Mouse (Mus musculus): ENCODE measurements at regions not wholly inside any gene's neighbourhood (a gene's known extent, or its start where the extent isn't known, plus 50 kb on each side); places are given as distances from the start of the nearest gene placed in this dataset.

DNA sequence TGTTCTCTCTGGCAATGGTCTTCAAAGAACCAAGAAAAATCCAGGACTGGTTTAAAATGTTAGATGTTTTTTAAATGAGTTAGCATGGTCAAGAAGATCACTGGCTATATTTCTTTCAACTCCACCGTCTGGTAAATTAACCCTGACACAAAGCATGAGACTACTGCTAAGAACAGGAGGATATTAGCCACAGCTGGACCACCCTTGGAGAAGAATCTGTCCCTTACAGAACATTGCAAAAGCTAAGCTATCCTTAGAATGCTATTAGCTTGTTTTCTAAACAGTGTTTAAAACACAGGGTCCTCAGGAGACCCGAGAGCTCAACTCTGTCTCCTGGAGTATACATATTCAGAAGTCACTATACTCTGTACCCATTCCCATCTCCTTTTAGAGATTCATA is 644.9 kb downstream of the Actr3 start:
- H3K4me2 ChIP-seq (ENCODE audit: low read depth, low read length) = no peak overlapping the region
- H3K27ac ChIP-seq (ENCODE audit: low read length) = no peak overlapping the region
- H3K36me3 ChIP-seq (ENCODE audit: control insufficient read depth, insufficient read depth, low read length) = no peaks in the 10 kb centered on the region
- no peak overlapping the region for H3K9ac ChIP-seq (ENCODE audit: low read length)
- H3K27me3 ChIP-seq (ENCODE audit: control insufficient read depth, insufficient read depth, low read depth, low read length) = no peaks in the 10 kb centered on the region
- no peak for ATAC-seq (ENCODE audit: low read depth)
- no peaks in the 10 kb centered on the region for H3K4me1 ChIP-seq (replicated peaks; ENCODE audit: control insufficient read depth, insufficient read depth, low read length)
- H3K4me3 ChIP-seq (ENCODE audit: low read length) = no peak overlapping the region
- WGBS = 64% methylated on average over 2 of the region's 2 CpGs
- H3K9me3 ChIP-seq (ENCODE audit: control insufficient read depth, low read length) = no peaks in the 10 kb centered on the region

DNA sequence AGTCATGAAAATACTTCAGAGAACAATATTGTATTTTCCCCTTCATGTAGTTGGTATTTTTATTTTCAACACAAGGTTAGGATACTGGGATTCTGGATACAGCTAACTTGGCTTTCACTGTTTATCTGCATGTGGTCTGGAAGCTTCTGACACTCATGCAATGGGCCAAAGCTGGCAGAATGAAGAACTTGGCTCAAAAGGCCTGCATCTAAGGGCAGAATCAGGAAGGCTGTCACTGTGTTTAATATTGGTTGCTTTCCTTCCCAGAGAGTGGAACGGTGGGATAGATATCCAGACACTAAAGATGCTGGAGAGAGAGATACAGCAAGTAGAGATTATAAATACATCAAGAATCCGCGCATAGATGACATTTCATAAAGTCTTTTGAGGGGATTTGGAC is 645.4 kb downstream of the Actr3 start:
- Histone ChIP-seq H3K27me3 (ENCODE audit: control insufficient read depth, insufficient read depth, low read depth, low read length) (no peaks in the 10 kb centered on the region), H3K27ac (ENCODE audit: low read length) (no peak overlapping the region), H3K4me1 (replicated peaks; ENCODE audit: control insufficient read depth, insufficient read depth, low read length) (no peaks in the 10 kb centered on the region), H3K4me3 (ENCODE audit: low read length) (no peak overlapping the region), H3K4me2 (ENCODE audit: low read depth, low read length) (no peak overlapping the region), H3K36me3 (ENCODE audit: control insufficient read depth, insufficient read depth, low read length) (no peaks in the 10 kb centered on the region), H3K9me3 (ENCODE audit: control insufficient read depth, low read length) (no peaks in the 10 kb centered on the region), H3K9ac (ENCODE audit: low read length) (no peak overlapping the region)
- no peak for ATAC-seq (ENCODE audit: low read depth)
- 72% methylated on average over 3 of the region's 3 CpGs for WGBS

DNA sequence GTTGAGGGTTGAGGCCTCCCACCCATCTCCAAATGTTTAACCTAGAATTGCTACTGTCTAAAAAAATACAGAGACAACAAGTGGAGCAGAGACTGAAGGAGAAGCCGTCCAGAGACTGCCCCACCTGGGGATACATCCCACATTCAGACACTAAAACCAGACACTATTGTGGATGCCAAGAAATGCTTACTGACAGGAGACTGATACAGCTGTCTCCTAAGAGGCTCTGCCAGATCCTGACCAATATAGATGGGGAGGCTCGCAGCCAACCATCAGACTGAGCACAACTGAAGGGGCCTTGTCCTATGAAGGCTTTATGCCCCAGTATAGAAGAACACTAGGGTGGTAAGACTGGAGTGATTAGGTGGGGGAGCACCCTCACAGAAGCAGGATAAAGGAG is 652.5 kb downstream of the Actr3 start:
- Histone ChIP-seq H3K36me3 (ENCODE audit: control insufficient read depth, insufficient read depth, low read length) (no peaks in the 10 kb centered on the region), H3K9ac (ENCODE audit: low read length) (no peak overlapping the region), H3K9me3 (ENCODE audit: control insufficient read depth, low read length) (no peaks in the 10 kb centered on the region), H3K4me1 (replicated peaks; ENCODE audit: control insufficient read depth, insufficient read depth, low read length) (no peaks in the 10 kb centered on the region), H3K27ac (ENCODE audit: low read length) (no peak overlapping the region), H3K4me2 (ENCODE audit: low read depth, low read length) (no peak overlapping the region), H3K27me3 (ENCODE audit: control insufficient read depth, insufficient read depth, low read depth, low read length) (no peaks in the 10 kb centered on the region), H3K4me3 (ENCODE audit: low read length) (no peak overlapping the region)
- ATAC-seq (ENCODE audit: low read depth) = no peak
- 65% methylated on average over 2 of the region's 2 CpGs for WGBS

DNA sequence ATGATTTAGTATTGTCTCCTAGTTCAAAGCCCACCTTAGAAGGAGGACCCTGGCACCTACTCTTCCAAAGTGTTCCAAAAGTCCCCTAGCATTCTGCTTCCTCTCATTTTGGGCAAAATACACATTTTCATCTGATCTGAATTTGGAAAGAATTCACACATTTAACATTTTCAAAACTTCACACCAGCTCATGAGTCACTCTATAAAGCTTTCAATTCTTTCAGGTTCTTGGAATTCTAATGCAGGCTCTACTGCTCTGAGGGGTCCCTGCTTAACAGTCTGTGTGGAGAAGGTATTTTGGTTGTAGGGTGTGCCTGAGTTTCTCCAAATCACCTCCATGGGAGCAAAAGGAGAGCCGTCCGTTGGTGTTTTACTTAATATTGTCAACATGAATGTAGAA is 657.8 kb downstream of the Actr3 start:
- H3K4me2 ChIP-seq (ENCODE audit: low read depth, low read length) = no peak overlapping the region
- ATAC-seq (ENCODE audit: low read depth) = no peak
- no peak overlapping the region for H3K9ac ChIP-seq (ENCODE audit: low read length)
- H3K9me3 ChIP-seq (ENCODE audit: control insufficient read depth, low read length) = no peaks in the 10 kb centered on the region
- no peak overlapping the region for H3K4me3 ChIP-seq (ENCODE audit: low read length)
- 98% methylated on average over 2 of the region's 2 CpGs for WGBS
- H3K36me3 ChIP-seq (ENCODE audit: control insufficient read depth, insufficient read depth, low read length) = no peaks in the 10 kb centered on the region
- H3K27me3 ChIP-seq (ENCODE audit: control insufficient read depth, insufficient read depth, low read depth, low read length) = no peaks in the 10 kb centered on the region
- H3K27ac ChIP-seq (ENCODE audit: low read length) = no peak overlapping the region
- no peaks in the 10 kb centered on the region for H3K4me1 ChIP-seq (replicated peaks; ENCODE audit: control insufficient read depth, insufficient read depth, low read length)

DNA sequence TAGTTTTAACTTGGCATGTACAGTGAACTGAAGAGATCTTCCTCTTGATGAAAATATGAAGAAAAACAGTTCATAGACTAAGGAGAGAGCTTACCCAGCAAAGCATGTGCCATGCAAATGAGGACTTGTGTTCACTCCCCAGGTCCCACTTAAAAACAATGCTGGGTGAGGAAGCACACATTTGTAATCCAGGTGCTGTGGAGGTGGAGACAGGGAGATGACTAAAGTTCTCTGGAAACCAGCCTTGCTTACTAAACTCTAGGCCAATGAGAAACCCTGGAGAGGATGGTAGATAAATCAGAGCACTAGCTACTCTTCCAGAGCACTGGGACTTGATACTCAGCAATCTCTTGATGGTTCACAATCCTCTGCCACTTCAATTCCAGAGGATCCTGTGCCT is 678.8 kb downstream of the Actr3 start:
- Histone ChIP-seq H3K27ac (ENCODE audit: low read length) (no peak overlapping the region), H3K36me3 (ENCODE audit: control insufficient read depth, insufficient read depth, low read length) (no peaks in the 10 kb centered on the region), H3K9me3 (ENCODE audit: control insufficient read depth, low read length) (no peaks in the 10 kb centered on the region), H3K9ac (ENCODE audit: low read length) (no peak overlapping the region), H3K4me3 (ENCODE audit: low read length) (no peak overlapping the region), H3K27me3 (ENCODE audit: control insufficient read depth, insufficient read depth, low read depth, low read length) (no peaks in the 10 kb centered on the region), H3K4me1 (replicated peaks; ENCODE audit: control insufficient read depth, insufficient read depth, low read length) (no peaks in the 10 kb centered on the region), H3K4me2 (ENCODE audit: low read depth, low read length) (no peak overlapping the region)
- no peak for ATAC-seq (ENCODE audit: low read depth)

DNA sequence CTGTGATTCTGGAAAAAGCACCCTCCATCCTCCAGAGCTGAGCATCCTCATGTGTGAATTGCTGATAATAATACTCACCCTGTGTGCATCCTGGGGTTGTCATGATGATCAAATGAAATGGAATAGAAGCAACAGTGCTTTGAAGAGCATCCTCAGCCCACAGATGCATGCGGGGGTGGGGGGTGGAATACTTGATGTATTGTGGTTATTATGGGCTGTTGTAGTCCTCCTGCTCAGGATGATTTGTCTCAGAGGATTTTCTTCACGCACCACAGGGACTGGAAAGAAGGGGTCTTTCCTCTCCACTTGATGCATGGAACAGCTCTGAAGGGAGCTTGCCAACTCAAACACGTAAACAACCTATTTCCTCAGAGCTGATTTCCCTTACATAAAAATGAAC is 694.4 kb upstream of the Dpp10 start:
- Histone ChIP-seq H3K27ac (ENCODE audit: low read length) (no peak overlapping the region), H3K4me2 (ENCODE audit: low read depth, low read length) (no peak overlapping the region), H3K4me1 (replicated peaks; ENCODE audit: control insufficient read depth, insufficient read depth, low read length) (no peaks in the 10 kb centered on the region), H3K9me3 (ENCODE audit: control insufficient read depth, low read length) (no peaks in the 10 kb centered on the region), H3K36me3 (ENCODE audit: control insufficient read depth, insufficient read depth, low read length) (no peaks in the 10 kb centered on the region), H3K9ac (ENCODE audit: low read length) (no peak overlapping the region), H3K4me3 (ENCODE audit: low read length) (no peak overlapping the region), H3K27me3 (ENCODE audit: control insufficient read depth, insufficient read depth, low read depth, low read length) (no peaks in the 10 kb centered on the region)
- 57% methylated on average over 3 of the region's 3 CpGs for WGBS
- ATAC-seq (ENCODE audit: low read depth) = no peak

DNA sequence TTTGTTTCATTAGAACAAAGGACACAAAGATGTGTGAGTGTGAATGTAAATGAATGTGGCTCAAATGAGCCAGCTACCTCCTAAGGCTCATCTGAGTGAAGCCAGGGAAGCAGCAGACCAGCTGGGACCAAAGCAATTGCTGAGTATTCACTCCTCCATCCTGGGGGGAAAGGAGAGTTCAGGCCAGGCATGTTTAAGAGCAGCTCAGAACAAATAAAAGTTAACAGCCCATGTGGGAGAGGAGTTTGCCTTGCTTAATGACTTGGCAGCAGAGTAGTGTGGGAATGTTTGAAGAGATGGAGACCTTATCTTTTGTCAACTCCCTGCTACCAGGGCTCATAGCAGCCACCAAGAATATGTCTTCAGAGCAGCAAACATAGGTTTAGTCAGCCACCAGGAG is 685.0 kb upstream of the Dpp10 start:
- no peak for ATAC-seq (ENCODE audit: low read depth)
- no peak overlapping the region for H3K4me2 ChIP-seq (ENCODE audit: low read depth, low read length)
- no peaks in the 10 kb centered on the region for H3K4me1 ChIP-seq (replicated peaks; ENCODE audit: control insufficient read depth, insufficient read depth, low read length)
- no peak overlapping the region for H3K9ac ChIP-seq (ENCODE audit: low read length)
- H3K27ac ChIP-seq (ENCODE audit: low read length) = no peak overlapping the region
- no peaks in the 10 kb centered on the region for H3K27me3 ChIP-seq (ENCODE audit: control insufficient read depth, insufficient read depth, low read depth, low read length)
- no peak overlapping the region for H3K4me3 ChIP-seq (ENCODE audit: low read length)
- no peaks in the 10 kb centered on the region for H3K9me3 ChIP-seq (ENCODE audit: control insufficient read depth, low read length)
- H3K36me3 ChIP-seq (ENCODE audit: control insufficient read depth, insufficient read depth, low read length) = no peaks in the 10 kb centered on the region

DNA sequence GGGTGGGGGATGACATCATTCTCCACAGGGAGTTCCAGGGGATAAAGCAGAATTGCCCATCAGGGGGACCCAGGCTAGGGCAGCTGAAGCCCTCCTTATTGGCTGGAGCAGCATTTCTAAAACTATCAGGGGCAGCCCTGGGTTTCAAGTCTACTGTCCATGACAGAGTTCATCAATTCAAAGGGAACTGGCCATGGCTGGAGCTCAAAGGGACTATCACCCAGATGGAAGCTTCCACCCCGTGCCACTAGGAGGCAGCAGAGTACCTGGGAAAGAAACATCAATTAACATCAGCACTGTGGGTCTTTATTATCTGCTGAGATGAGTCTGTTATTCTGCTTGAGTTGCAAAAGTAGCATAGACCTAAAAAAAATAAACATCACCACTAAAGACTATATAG is 672.7 kb upstream of the Dpp10 start:
- Histone ChIP-seq H3K9me3 (ENCODE audit: control insufficient read depth, low read length) (no peaks in the 10 kb centered on the region), H3K4me2 (ENCODE audit: low read depth, low read length) (no peak overlapping the region), H3K27me3 (ENCODE audit: control insufficient read depth, insufficient read depth, low read depth, low read length) (no peaks in the 10 kb centered on the region), H3K4me3 (ENCODE audit: low read length) (no peak overlapping the region), H3K36me3 (ENCODE audit: control insufficient read depth, insufficient read depth, low read length) (no peaks in the 10 kb centered on the region), H3K27ac (ENCODE audit: low read length) (no peak overlapping the region), H3K9ac (ENCODE audit: low read length) (no peak overlapping the region), H3K4me1 (replicated peaks; ENCODE audit: control insufficient read depth, insufficient read depth, low read length) (no peaks in the 10 kb centered on the region)
- no peak for ATAC-seq (ENCODE audit: low read depth)
- WGBS = 4% methylated on average over 1 of the region's 1 CpGs

DNA sequence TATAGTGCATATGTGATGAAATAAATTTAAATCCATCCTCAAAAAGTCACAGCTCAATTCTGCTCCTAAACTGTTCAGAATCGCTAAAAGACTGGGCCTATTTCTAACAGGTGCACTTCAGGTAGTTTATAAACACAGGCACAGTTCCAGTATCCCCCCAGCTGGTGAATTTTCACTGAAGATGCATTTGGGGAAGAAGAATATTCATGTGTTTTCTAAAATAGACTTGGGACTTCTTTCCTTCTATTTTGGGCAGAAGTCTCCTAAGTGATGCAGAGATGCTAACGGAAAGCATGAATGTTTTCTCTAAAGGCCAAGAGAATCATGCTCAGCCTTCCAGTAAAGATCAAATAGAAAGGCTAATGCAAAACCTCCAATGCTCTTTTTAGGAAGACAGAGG is 660.9 kb upstream of the Dpp10 start:
- Histone ChIP-seq H3K9ac (ENCODE audit: low read length) (no peak overlapping the region), H3K9me3 (ENCODE audit: control insufficient read depth, low read length) (no peaks in the 10 kb centered on the region), H3K27me3 (ENCODE audit: control insufficient read depth, insufficient read depth, low read depth, low read length) (no peaks in the 10 kb centered on the region), H3K4me2 (ENCODE audit: low read depth, low read length) (no peak overlapping the region), H3K4me3 (ENCODE audit: low read length) (no peak overlapping the region), H3K27ac (ENCODE audit: low read length) (no peak overlapping the region), H3K4me1 (replicated peaks; ENCODE audit: control insufficient read depth, insufficient read depth, low read length) (no peaks in the 10 kb centered on the region), H3K36me3 (ENCODE audit: control insufficient read depth, insufficient read depth, low read length) (no peaks in the 10 kb centered on the region)
- WGBS = 78% methylated on average over 2 of the region's 2 CpGs
- no peak for ATAC-seq (ENCODE audit: low read depth)

DNA sequence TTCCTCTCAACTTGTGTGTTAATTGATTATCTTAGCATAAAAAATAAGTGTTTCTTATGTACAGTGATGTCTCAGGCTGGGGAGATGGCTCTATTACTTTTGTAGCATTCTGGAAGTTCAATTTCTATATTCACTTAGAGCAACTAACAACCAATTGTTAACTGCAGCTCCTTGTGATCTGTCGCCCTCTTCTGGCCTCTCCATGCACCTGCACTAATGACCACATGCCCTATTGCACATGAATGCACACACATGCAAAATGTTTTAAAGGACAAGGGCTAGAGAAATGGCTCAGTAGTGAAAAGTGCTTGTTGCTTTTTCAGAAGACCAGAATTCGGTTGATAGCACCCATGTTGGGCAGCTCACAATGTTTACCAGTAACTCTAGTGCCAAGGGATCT is 629.1 kb upstream of the Dpp10 start:
- Histone ChIP-seq H3K4me1 (replicated peaks; ENCODE audit: control insufficient read depth, insufficient read depth, low read length) (no peaks in the 10 kb centered on the region), H3K9me3 (ENCODE audit: control insufficient read depth, low read length) (no peaks in the 10 kb centered on the region), H3K4me3 (ENCODE audit: low read length) (no peak overlapping the region), H3K36me3 (ENCODE audit: control insufficient read depth, insufficient read depth, low read length) (no peaks in the 10 kb centered on the region), H3K27me3 (ENCODE audit: control insufficient read depth, insufficient read depth, low read depth, low read length) (no peaks in the 10 kb centered on the region), H3K27ac (ENCODE audit: low read length) (no peak overlapping the region), H3K4me2 (ENCODE audit: low read depth, low read length) (no peak overlapping the region), H3K9ac (ENCODE audit: low read length) (no peak overlapping the region)
- 24% methylated on average over 2 of the region's 2 CpGs for WGBS
- no peak for ATAC-seq (ENCODE audit: low read depth)

Data from lung, embryonic 16.5 days (tissue).